Mouse (Mus musculus) limb, embryonic 12.5 days (tissue): ENCODE data around the gene Lima1. TPM values are rescaled to one million over a fixed set of nuclear protein-coding genes. Genes with fewer than 3 reads are reported as not detected.
"Not testable (repeated sequence)": the region's sequence is repeated elsewhere in the genome, so short reads cannot be mapped to it uniquely, and the experiment has no call there.

Source experiments
- ATAC-seq: fragments of 200-750 bp; cut with Nextera tagmentation; 2 replicates; pipeline ENCODE4 v1.8.0; 2017; ENCODE audit warnings: low read depth, moderate TSS enrichment; ENCODE audit not compliant: insufficient number of reproducible peaks, insufficient read depth, low FRiP score, low TSS enrichment
- H3K27ac ChIP-seq: fragments of 300-500 bp; sonication (generic); 2 replicates; pipeline ENCODE4 v1.5.1; 2016; ENCODE audit warnings: mild to moderate bottlenecking, moderate library complexity
- H3K27me3 ChIP-seq: fragments of 300-500 bp; sonication (generic); 2 replicates; pipeline ENCODE4 v1.6.1; 2016; ENCODE audit warnings: mild to moderate bottlenecking, moderate library complexity
- H3K36me3 ChIP-seq: fragments of 300-500 bp; sonication (generic); 2 replicates; pipeline ENCODE4 v1.6.1; 2016; ENCODE audit warnings: mild to moderate bottlenecking, moderate library complexity
- H3K4me1 ChIP-seq: fragments of 300-500 bp; sonication (generic); replicated peaks from 2 replicates; pipeline ENCODE4 v1.6.1; 2016
- H3K4me2 ChIP-seq: fragments of 300-500 bp; sonication (generic); 2 replicates; pipeline ENCODE4 v1.6.1; 2016; ENCODE audit warnings: mild to moderate bottlenecking, moderate library complexity
- H3K4me3 ChIP-seq: fragments of 300-500 bp; sonication (generic); replicated peaks from 2 replicates; pipeline ENCODE4 v1.5.1; 2016; ENCODE audit warnings: mild to moderate bottlenecking
- H3K9ac ChIP-seq: fragments of 300-500 bp; sonication (generic); replicated peaks from 2 replicates; pipeline ENCODE4 v1.6.1; 2016; ENCODE audit warnings: mild to moderate bottlenecking, moderate library complexity
- H3K9me3 ChIP-seq: fragments of 300-500 bp; sonication (generic); 2 replicates; pipeline ENCODE4 v1.6.1; 2016; ENCODE audit warnings: mild to moderate bottlenecking, moderate library complexity
- WGBS: fragments of 180-500 bp; shearing (Covaris S2); methylation state at CpG from one replicate; pipeline ENCODE4 v1.1.7; 2016; 5-methylcytosine and 5-hydroxymethylcytosine counted together
- polyA plus RNA-seq: library from polyadenylated mRNA; unstranded; fragments of >200 nt; fragmentation: Nextera tagmentation; extraction: Ambion mirVana; gene quantifications from 2 replicates; pipeline ENCODE4 v1.2.1, GENCODE M21; 2016

Lima1 gene
- polyA plus RNA-seq, 1 experiment from 2014 or later: 79.4 TPM

DNA sequence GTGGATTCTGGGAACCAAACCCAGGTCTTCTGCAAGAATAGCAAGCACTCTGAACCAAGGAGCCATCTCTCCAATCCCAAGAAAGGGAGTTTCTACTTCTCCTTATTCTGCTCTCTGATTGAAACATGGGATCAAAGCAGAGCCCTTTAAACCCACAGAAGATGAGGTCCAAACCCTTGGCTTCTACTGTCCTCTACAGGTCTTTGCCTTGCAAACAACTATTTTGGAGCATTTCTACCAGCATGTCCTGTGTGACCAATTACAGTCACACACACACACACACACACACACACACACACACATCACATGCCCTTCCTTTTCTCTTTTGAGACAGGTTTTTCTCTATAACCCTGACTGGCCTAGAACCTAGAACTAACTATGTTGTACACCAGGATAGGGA is 21.4 kb upstream of the Lima1 start:
- Histone ChIP-seq H3K4me2 (no peak overlapping the region), H3K27me3 (no peaks in the 10 kb centered on the region), H3K27ac (no peak overlapping the region), H3K4me1 (peaks cover 5% of the 10 kb centered on the region; the same call in 1 of the 2 replicates), H3K4me3 (no peak overlapping the region), H3K9me3 (no peaks in the 10 kb centered on the region), H3K36me3 (no peaks in the 10 kb centered on the region), H3K9ac (no peak overlapping the region)
- no peak for ATAC-seq

DNA sequence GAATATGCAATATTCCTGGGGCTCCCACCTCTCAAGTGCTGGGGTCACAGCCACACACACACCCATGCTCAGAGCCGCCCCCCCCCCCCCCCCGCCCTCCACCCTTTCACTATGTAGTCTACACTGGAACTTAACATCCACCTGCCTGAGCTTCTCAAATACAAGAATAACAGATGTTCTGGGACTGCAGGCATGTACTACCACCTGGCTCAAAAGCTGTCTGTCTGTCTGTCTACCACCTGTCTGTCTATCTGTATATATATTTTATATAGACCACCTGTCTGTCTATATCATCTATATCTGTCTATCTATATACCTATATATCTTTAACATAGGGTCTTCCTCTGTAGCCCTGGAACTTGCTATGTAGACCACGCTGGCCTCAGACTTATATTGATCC is 16.1 kb upstream of the Lima1 start:
- Histone ChIP-seq H3K36me3 (no peaks in the 10 kb centered on the region), H3K9me3 (no peaks in the 10 kb centered on the region), H3K9ac (no peak overlapping the region), H3K27ac (no peak overlapping the region), H3K4me3 (no peak overlapping the region), H3K4me2 (no peak overlapping the region), H3K4me1 (peaks cover 14% of the 10 kb centered on the region), H3K27me3 (no peaks in the 10 kb centered on the region)
- no peak for ATAC-seq
- 96% methylated on average over 2 of the region's 3 CpGs for WGBS

DNA sequence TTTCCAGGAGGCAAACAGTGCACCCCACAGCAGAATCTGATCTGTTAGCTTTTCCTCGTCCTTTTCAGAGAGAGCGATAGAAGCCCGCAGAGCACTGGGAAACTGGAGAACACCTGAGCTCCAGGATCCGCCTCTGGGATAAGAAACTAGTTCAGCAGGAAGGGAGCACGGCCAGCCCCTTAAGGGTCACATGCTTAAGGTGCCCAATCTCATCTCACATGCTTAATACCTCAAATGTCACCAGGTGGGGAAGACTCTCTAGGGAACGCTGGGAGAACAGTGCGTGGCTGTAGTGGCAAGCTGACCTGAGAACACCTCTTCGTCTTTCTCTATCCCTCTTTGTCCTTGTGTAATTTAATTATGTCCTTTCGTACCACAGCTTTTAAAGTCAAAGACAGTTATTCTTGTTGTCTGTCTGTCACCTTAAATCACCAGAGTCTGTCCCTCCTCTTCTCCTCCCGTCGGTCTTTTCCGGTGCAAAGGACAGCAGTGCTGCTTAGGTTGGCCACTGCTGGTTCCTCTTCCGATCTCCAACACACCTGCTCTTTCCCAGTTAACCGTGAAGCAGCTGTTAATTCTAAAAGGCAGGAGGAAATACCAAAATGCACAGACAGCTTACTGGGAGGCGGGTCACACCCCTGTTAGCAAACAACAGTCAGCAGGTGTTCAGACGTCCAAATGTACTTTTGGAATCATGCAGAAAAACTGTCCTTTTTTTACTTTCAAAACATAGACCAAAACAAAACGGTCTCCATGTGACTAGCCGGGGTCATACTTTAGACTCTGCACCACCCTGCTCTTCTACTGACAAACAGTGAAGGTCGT is 15.4 kb upstream of the Lima1 start:
- Histone ChIP-seq H3K36me3 (no peaks in the 10 kb centered on the region), H3K9ac (no peak overlapping the region), H3K4me3 (no peak overlapping the region), H3K27ac (no peak overlapping the region), H3K4me1 (peaks cover 14% of the 10 kb centered on the region), H3K27me3 (no peaks in the 10 kb centered on the region), H3K4me2 (no peak overlapping the region; the same call in 1 of the 2 replicates), H3K9me3 (no peaks in the 10 kb centered on the region)
- no peak for ATAC-seq
- 46% methylated on average over 19 of the region's 19 CpGs for WGBS

DNA sequence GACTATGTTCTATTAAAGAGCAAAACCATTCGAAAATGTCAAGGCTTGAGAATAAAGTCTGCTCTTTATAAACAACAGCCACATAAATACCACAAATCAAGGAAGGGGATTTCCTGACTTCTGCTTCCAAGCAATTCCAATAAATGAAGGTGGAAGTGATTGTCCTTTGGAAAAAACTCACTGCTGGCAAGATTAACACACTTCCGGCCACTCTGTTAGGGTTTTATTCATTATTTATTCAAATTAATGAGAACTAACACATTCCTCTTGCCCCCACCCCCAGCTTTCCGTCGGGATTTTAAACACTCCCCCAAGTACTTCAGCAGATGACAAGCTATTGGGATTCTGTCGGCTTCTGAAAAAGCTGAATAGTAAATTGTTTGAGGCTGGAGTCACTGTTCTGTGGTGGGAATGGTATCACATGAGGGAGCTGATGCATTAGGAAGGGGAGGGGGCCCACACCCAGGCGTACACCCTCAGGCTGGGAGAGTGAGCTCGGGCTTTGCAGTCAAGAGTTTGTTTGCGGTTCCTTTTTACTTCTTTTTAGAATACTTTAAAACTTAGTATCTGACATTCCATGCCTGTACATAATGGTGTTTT is 14.1 kb upstream of the Lima1 start:
- Histone ChIP-seq H3K4me2 (no peak overlapping the region), H3K9ac (no peak overlapping the region), H3K4me3 (no peak overlapping the region), H3K9me3 (no peaks in the 10 kb centered on the region), H3K4me1 (peaks cover 14% of the 10 kb centered on the region), H3K36me3 (no peaks in the 10 kb centered on the region), H3K27ac (no peak overlapping the region; the same call in 1 of the 2 replicates), H3K27me3 (no peaks in the 10 kb centered on the region)
- ATAC-seq: no peak
- WGBS: 46% methylated on average over 8 of the region's 8 CpGs

DNA sequence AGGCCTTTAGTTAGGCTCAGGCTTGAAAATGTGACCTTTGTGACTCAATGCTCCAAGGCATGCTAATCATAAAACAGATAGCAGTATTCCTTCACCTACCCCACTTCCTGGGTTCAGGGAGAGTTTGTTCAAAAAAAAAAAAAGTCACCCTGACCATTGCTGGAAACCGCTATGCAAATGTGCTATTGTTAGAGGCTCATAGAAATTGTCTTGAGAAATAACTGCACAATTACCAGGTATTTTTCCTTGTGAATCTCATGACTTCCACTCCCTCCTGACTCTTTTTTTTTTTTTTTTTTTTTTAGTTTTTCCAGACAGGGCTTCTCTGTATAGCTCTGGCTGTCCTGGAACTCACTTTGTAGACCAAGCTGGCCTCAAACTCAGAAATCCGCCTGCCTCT is 11.9 kb upstream of the Lima1 start:
- ATAC-seq, H3K9ac ChIP-seq, H3K36me3 ChIP-seq, H3K27ac ChIP-seq, H3K4me3 ChIP-seq, H3K9me3 ChIP-seq, H3K4me2 ChIP-seq, H3K27me3 ChIP-seq: not testable (repeated sequence)
- H3K4me1 ChIP-seq: peaks cover 14% of the 10 kb centered on the region
- WGBS: 100% methylated on average over 2 of the region's 2 CpGs

DNA sequence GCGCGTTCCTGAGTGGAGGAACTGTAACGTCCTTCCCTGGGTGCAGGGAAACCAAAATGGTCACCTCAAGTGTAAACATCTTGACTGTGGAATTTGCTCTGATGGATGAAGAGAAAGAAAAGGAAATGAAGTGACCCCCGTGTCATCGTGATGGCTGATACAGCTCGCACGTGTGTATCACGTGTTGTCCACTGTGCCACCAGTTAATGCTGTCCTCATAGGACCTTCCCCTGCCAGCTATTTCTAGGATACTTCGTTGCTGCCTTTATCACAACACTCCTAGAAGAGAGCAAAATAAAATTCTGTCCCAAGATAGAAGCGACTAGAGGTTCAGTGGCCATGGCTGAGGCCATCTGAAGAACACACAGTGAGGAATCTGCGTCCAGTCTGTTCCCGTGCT is 8.8 kb upstream of the Lima1 start:
- H3K9me3 ChIP-seq: no peaks in the 10 kb centered on the region
- no peak overlapping the region for H3K27ac ChIP-seq
- no peak overlapping the region for H3K4me3 ChIP-seq
- no peak for ATAC-seq
- no peaks in the 10 kb centered on the region for H3K27me3 ChIP-seq
- H3K4me1 ChIP-seq: no peaks in the 10 kb centered on the region
- no peak overlapping the region for H3K4me2 ChIP-seq
- 90% methylated on average over 12 of the region's 12 CpGs for WGBS
- H3K9ac ChIP-seq: no peak overlapping the region
- no peaks in the 10 kb centered on the region for H3K36me3 ChIP-seq

DNA sequence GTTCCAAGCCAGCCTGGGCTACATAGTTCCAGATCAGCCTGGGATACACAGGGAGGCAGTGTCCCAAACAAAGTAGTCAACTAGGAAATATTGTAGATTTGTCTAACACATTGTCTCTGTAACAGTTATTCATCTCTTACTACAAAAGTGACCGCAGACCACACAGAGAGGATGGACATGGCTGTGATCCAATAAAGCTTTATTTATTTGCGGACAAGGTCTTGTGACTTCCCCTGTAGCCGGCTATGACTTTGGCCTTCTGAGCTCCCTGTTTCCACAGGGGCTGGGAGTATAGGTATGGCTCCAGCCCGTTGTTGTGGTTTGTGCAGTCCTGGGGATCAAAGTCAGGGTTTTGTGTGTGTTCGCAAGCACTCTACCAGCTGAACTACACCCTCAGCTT is 3.3 kb upstream of the Lima1 start:
- no peaks in the 10 kb centered on the region for H3K9me3 ChIP-seq
- H3K4me1 ChIP-seq: peaks cover 7% of the 10 kb centered on the region
- peaks cover 9% of the 10 kb centered on the region for H3K27me3 ChIP-seq
- H3K4me2 ChIP-seq: no peak overlapping the region
- no peak overlapping the region for H3K9ac ChIP-seq
- H3K27ac ChIP-seq: no peak overlapping the region
- no peaks in the 10 kb centered on the region for H3K36me3 ChIP-seq
- no peak overlapping the region for H3K4me3 ChIP-seq
- WGBS: 92% methylated on average over 5 of the region's 5 CpGs
- ATAC-seq: no peak

DNA sequence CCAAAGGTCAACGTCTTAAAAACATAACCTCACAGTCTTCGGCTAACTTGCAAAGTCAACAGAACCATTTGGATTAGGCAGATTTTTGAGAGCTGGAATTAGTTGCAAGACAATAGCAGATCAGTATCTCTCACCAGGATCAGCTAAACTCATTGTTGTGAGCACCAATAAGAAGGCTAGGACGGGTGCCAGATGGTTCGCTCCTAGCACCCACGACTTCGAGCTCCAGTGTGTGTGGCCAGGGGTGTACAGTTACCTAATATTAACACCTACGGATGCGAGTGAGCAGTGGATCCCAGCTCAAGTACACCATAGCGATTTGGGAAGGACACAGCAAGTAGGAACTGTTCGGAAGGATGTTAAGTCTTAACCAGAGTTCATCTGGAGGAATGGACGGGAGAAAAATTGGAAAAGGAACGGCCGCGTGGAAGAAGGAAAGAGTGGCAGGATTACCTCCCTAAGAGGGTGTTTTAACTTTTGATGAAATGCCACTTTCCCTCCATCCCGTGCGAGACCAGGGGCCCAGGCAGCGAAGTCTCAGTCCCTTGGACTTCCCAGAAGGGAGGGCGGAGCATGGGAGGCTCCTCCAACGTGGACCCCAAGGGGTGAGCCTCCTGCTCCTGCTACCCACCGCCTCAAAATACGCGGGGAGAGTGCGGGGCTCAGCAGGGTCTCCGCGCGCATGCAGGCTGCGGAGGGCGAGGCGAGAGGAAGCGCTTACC is 483 bp downstream of the Lima1 start:
- H3K4me1 ChIP-seq: peaks cover 7% of the 10 kb centered on the region
- peak overlapping the region; percentile 53 for H3K9ac ChIP-seq
- H3K9me3 ChIP-seq: no peaks in the 10 kb centered on the region
- no peaks in the 10 kb centered on the region for H3K36me3 ChIP-seq
- peak; percentile 66 for ATAC-seq
- 7% methylated on average over 30 of the region's 30 CpGs for WGBS
- H3K27ac ChIP-seq: no peak overlapping the region
- peaks cover 14% of the 10 kb centered on the region for H3K27me3 ChIP-seq
- peak overlapping the region; percentile 94 for H3K4me2 ChIP-seq
- H3K4me3 ChIP-seq: peak overlapping the region; percentile 61

DNA sequence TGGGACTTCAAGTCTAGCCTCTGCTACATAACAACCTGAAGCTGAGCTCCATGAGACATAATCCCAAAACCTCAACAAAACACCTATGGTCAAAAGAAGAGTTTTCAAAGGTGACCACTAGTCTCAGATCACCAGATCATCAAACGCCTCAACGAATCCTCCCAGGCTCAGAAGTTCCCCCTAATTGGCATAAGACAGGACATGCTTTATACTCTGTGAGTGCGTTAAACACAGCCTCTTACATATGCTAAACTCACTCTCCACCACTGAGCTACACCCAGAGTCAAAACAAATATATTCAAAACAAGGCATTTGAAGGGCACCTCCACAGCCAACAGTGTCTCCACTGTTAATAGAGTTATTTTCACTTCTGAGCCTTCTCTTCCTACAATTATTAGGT is 2.7 kb downstream of the Lima1 start:
- no peak for ATAC-seq
- 87% methylated on average over 3 of the region's 3 CpGs for WGBS
- H3K9me3 ChIP-seq: no peaks in the 10 kb centered on the region
- H3K27ac ChIP-seq: no peak overlapping the region
- peaks cover 14% of the 10 kb centered on the region for H3K27me3 ChIP-seq
- no peaks in the 10 kb centered on the region for H3K36me3 ChIP-seq
- no peak overlapping the region for H3K4me3 ChIP-seq
- peaks cover 7% of the 10 kb centered on the region for H3K4me1 ChIP-seq
- no peak overlapping the region for H3K4me2 ChIP-seq
- H3K9ac ChIP-seq: no peak overlapping the region

DNA sequence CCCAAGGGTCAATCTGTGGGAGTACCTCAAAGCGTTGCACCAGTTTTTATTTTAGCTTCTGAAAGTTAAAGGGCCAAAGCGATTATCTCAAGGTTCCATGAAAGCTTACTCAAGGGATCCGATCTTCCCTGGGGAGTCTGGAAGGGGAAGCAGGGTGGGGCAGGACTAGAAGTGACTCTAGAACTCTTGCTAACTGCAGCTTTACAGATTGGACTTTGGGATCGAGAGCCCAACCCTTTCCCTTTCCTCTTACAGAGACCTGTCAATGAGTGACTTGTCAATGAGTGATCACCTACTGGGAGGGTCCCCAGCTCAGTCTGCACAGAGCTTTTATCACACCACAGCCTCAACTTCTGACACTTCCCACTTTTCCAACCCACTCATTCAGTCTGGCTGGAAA is 7.6 kb downstream of the Lima1 start:
- Histone ChIP-seq H3K4me1 (no peaks in the 10 kb centered on the region), H3K4me3 (no peak overlapping the region), H3K36me3 (no peaks in the 10 kb centered on the region), H3K9me3 (0 out of 2 replicates have a peak, but pooled peaks cover 3% of the 10 kb centered on the region), H3K4me2 (no peak overlapping the region), H3K27me3 (no peaks in the 10 kb centered on the region), H3K27ac (no peak overlapping the region), H3K9ac (no peak overlapping the region)
- 67% methylated on average over 4 of the region's 4 CpGs for WGBS
- ATAC-seq: no peak

DNA sequence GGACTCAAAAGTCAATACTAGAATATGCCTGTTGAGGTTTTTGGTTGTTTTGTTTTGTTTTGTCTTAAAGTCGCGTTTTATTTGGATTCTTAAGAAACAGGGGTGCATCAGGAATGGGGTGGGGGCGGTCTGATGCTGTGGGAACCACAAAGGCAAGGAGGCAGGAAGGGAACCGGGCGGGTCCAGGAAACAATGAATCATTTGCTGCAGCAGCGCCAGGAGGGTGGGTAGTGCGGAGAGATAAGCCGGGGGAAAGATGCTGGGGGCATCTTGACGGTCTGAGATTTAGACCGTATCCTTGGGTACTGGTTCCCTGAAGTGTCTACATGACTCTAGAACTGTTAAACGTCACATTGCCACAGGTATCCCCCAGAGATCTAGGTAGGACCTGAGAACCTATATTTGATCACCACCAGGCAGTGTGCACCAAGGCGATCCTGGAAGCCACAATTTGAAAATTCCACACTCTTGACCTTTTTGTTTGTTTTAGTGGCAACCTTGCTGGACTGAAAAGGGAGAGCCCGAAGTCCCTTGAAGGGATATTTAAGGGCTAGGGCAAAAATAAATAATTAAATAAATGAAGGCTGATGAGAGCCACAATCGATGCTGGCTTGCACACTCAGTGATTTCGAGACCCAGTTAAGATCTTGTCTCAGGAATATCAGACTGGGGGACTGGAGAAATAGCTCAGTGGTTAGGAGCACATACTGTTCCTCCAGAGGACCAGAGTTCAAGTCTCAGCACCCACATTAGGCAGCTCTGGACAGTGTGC is 8.6 kb downstream of the Lima1 start:
- 80% methylated on average over 15 of the region's 15 CpGs for WGBS
- ATAC-seq: no peak

More for the DNA sequence above, 8.6 kb downstream of the Lima1 start:
- no peaks in the 10 kb centered on the region for H3K27me3 ChIP-seq
- H3K4me1 ChIP-seq: no peaks in the 10 kb centered on the region
- no peak overlapping the region for H3K27ac ChIP-seq
- no peak overlapping the region for H3K4me2 ChIP-seq
- 0 out of 2 replicates have a peak, but pooled peaks cover 3% of the 10 kb centered on the region for H3K9me3 ChIP-seq
- no peaks in the 10 kb centered on the region for H3K36me3 ChIP-seq
- H3K9ac ChIP-seq: no peak overlapping the region
- no peak overlapping the region for H3K4me3 ChIP-seq
